Mouse (Mus musculus) cerebellum, adult (tissue): ENCODE results near the gene Nrd1.

Source experiments
- ATAC-seq: cut with Nextera tagmentation; 2 replicates; pipeline ENCODE4 v1.9.2; 2017; ENCODE audit warnings: mild to moderate bottlenecking, moderate library complexity, mixed read lengths; ENCODE audit not compliant: insufficient number of reproducible peaks, low FRiP score, low TSS enrichment

Gene Nrd1

GRCm38 (mm10) chr4:109021976-109022375, 21.5 kb downstream of the Nrd1 start:
- no peak for ATAC-seq

- ATAC-seq: no peak
These were observed 24.6 kb downstream of the Nrd1 start for GRCm38 (mm10) chr4:109025061-109025460.

- no peak for ATAC-seq
These were observed 26.1 kb downstream of the Nrd1 start for GRCm38 (mm10) chr4:109026543-109026942.

GRCm38 (mm10) chr4:109029857-109030256, 29.4 kb downstream of the Nrd1 start:
- ATAC-seq: no peak

- no peak for ATAC-seq
These were observed 29.8 kb downstream of the Nrd1 start for GRCm38 (mm10) chr4:109030266-109030665.

GRCm38 (mm10) chr4:109036327-109036726, 35.9 kb downstream of the Nrd1 start:
- ATAC-seq: no peak

GRCm38 (mm10) chr4:109042739-109043138, 42.3 kb downstream of the Nrd1 start:
- no peak for ATAC-seq

GRCm38 (mm10) chr4:109043294-109043693, 42.8 kb downstream of the Nrd1 start:
- no peak for ATAC-seq

- no peak for ATAC-seq
These were observed 43.3 kb downstream of the Nrd1 start for GRCm38 (mm10) chr4:109043756-109044155.

- ATAC-seq: no peak
These were observed 47.8 kb downstream of the Nrd1 start for GRCm38 (mm10) chr4:109048258-109048657.

GRCm38 (mm10) chr4:109052282-109052681, 51.8 kb downstream of the Nrd1 start:
- ATAC-seq: no peak

- no peak for ATAC-seq
These were observed 53.5 kb downstream of the Nrd1 start for GRCm38 (mm10) chr4:109054003-109054402.

GRCm38 (mm10) chr4:109056351-109056750, 55.9 kb downstream of the Nrd1 start:
- ATAC-seq: no peak

- no peak for ATAC-seq
These were observed 57.2 kb downstream of the Nrd1 start for GRCm38 (mm10) chr4:109057640-109058039.

- no peak for ATAC-seq
These were observed 58.9 kb downstream of the Nrd1 start for GRCm38 (mm10) chr4:109059255-109059821.

- no peak for ATAC-seq
These were observed 64.5 kb downstream of the Nrd1 start for GRCm38 (mm10) chr4:109064941-109065340.

- no peak for ATAC-seq
These were observed 65.3 kb downstream of the Nrd1 start for GRCm38 (mm10) chr4:109065714-109066113.

- ATAC-seq: no peak
These were observed 72.4 kb downstream of the Nrd1 start for GRCm38 (mm10) chr4:109072891-109073290.

- no peak for ATAC-seq
These were observed 72.8 kb downstream of the Nrd1 start for GRCm38 (mm10) chr4:109073296-109073695.

- no peak for ATAC-seq
These were observed 78.5 kb downstream of the Nrd1 start for GRCm38 (mm10) chr4:109078941-109079340.

- ATAC-seq: no peak
These were observed 79.2 kb downstream of the Nrd1 start for GRCm38 (mm10) chr4:109079676-109080075.

- ATAC-seq: no peak
These were observed 79.7 kb downstream of the Nrd1 start for GRCm38 (mm10) chr4:109080118-109080517.

GRCm38 (mm10) chr4:109089171-109089570, 88.7 kb downstream of the Nrd1 start:
- no peak for ATAC-seq
